Mouse (Mus musculus): ENCODE measurements around the gene Srcin1.
A peak's percentile ranks its signal among the peaks of the same experiment; 100 is the strongest.

Gene Srcin1

DNA sequence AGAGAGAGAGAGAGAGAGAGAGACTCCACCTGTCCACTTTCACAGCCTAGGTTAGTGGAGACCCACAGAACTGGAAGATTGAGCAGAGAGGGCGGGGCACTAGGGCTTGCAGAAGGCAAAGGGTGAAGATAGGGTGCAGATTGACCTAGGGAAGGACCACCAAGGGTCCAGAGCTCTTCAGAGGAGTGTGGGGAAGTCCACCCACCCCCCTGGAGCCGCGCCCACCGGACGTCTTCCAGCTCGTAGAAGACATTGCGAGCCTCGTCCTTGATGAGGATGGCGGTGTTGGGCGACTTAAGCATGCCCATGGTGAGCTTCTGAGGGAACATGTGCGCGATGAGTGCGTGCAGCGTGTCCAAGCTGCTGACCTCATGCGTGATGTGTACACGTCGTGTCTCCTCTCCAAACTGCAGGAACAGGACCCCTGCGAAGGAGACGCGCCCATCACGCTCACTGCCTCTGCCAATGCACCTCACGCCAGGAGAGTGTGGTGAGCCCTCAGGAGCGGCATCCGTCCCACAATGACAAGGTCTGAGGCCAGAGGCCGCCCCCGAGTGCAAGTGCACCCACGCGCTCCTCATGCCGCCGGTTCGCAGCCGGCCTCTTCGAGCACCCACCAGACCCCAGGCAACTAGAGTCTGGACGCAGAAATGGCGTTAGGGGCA lies 39.8 kb downstream of the Srcin1 start:
- Histone ChIP-seq H3K36me3 (ENCODE audit: control insufficient read depth, insufficient read depth, low read length, poor library complexity, severe bottlenecking) (no peaks in the 10 kb centered on the region), H3K27me3 (ENCODE audit: control insufficient read depth, insufficient read depth, low read length, poor library complexity, severe bottlenecking) (peaks cover 1% of the 10 kb centered on the region; the same call in 1 of the 2 replicates)
- DNase-seq (ENCODE audit: low read depth, low spot score) = no peak

DNA sequence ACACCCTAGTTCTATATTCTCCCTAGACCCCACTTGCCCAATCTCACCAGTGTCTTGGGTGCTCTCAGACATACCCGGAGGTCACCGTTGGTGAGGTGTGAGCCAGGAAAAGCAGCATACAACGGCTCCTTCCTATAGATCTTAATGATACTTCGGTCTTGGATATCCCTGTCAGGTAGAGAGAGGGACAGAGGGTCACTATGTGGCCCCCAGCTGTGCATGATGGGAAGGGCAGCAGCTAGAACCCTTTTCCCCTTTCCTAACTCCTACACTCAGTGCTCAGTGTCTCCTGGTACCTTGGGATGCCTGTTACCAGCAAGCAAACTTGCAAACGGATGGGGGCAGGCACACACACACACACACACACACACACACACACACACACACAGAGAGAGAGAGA lies 40.3 kb downstream of the Srcin1 start:
- DNase-seq (ENCODE audit: low read depth, low spot score) = no peak
- Histone ChIP-seq H3K27me3 (ENCODE audit: control insufficient read depth, insufficient read depth, low read length, poor library complexity, severe bottlenecking) (peaks cover 1% of the 10 kb centered on the region; the same call in 1 of the 2 replicates), H3K36me3 (ENCODE audit: control insufficient read depth, insufficient read depth, low read length, poor library complexity, severe bottlenecking) (no peaks in the 10 kb centered on the region)

DNA sequence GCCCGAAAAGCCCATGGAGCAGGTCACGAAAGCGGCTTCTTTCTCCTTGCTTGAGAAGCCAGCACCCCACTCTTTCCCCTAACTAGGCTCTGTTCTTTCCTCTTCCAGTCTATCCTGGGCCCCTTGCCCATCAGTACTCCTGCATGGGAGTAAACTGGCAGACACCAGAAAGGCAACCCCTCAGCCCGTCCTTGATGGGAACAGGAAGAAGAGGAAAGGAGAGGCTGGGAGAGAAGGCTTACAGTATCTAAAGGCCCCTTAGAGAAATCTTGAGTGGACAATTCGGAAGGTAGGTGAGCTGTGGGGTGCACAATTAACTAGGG lies 40.7 kb downstream of the Srcin1 start:
- Histone ChIP-seq H3K36me3 (ENCODE audit: control insufficient read depth, insufficient read depth, low read length, poor library complexity, severe bottlenecking) (no peaks in the 10 kb centered on the region), H3K27me3 (ENCODE audit: control insufficient read depth, insufficient read depth, low read length, poor library complexity, severe bottlenecking) (peaks cover 1% of the 10 kb centered on the region; the same call in 1 of the 2 replicates)
- DNase-seq (ENCODE audit: low read depth, low spot score) = no peak

DNA sequence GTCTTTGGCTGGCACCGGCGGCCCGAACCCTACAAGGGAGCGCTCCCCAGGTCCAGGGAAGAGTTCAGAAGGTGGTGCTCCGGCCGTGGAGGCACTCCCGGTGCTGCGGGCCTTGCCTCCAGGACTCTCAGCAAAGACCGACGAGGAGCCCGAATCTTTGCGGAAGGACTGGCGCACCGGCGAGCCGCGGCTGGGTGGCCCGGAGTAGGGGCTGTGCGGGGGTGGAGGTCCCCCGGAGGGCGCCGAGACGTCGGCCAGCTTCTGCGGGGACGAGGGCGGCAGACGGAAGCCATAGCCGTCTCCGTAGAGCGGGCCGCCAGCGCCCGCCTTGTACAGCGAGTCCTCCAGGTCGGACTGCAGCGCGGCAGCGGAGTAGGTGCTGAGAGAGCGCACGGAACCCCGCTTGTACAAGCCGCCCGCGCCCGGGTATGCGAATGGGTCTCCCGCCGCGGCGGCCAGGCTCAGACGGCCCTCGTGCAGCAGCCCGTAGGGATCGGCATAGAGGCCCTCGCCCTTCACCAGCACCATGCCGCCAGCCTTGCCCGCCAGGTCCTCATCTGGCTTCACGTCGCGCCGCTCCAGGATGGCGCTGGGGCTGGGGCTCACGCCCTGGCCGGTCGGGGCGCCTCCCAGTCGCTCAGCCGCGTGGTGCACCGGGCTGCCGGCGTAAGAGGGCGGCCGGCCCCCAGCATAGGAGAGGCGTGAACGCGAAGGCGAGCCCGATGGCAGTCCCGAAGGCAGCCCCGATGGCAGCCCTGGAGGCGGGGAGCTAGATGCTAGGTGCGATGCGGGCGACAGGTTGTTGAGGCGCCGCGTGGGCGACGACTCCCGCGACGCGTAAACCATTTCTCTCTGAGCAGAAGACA lies 41.3 kb downstream of the Srcin1 start:
- Histone ChIP-seq H3K36me3 (ENCODE audit: control insufficient read depth, insufficient read depth, low read length, poor library complexity, severe bottlenecking) (no peaks in the 10 kb centered on the region), H3K27me3 (ENCODE audit: control insufficient read depth, insufficient read depth, low read length, poor library complexity, severe bottlenecking) (peaks cover 1% of the 10 kb centered on the region; the same call in 1 of the 2 replicates)
- DNase-seq (ENCODE audit: low read depth, low spot score) = peak; percentile 38

DNA sequence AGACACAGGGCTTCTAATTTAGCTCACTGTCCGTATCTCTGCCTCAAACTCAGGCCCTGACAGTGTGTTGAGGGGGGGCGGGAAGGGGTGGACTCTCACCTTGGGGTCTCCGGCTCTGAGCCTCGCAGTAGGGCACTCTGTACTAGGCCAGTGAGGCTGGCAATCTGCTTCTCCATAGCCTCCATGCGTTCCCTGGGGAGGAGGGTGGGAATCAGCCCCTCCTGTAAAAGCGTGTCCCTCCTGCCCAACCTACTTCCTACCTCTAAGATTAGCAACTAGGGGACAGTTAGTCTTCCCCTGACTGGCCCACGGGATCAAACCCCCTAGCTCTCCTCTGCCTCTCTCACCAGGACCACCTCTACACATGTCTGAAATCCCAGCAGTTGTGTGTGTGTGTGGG lies 42.3 kb downstream of the Srcin1 start:
- Histone ChIP-seq H3K27me3 (ENCODE audit: control insufficient read depth, insufficient read depth, low read length, poor library complexity, severe bottlenecking) (peaks cover 1% of the 10 kb centered on the region; the same call in 1 of the 2 replicates), H3K36me3 (ENCODE audit: control insufficient read depth, insufficient read depth, low read length, poor library complexity, severe bottlenecking) (no peaks in the 10 kb centered on the region)
- DNase-seq (ENCODE audit: low read depth, low spot score) = no peak

DNA sequence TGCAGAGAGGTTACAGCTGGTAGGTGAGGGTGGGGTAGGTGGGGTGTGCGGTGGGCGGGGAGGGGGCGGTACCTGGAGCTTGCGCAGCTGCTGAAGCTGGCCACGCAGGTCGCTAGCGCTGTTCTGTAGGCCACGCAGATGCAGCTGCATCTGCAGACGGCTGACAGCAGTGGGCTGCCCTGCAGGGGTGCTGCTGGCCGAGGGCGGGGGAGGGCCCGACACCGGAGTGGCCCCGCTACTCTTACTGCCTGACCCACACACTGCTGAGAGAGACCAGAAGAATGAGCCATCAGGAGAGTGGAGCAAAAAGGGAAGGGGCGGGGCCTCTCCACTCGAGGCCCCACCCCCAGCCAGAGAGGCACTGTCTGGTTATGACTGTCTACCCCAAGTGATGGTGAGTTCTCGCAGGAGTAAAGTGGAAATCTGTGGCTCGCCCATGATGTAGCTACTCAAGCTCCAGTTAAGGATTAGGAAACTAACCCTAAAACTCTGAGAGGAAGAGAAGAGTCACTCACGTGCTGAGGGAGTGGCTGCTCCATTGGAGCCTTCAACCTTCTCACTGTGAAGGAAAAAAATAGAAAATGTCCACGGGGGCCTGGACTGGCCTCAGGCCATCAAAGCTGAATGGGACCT lies 42.9 kb downstream of the Srcin1 start:
- peak; percentile 78 for DNase-seq (ENCODE audit: low read depth, low spot score)
- H3K27me3 ChIP-seq (ENCODE audit: control insufficient read depth, insufficient read depth, low read length, poor library complexity, severe bottlenecking) = peaks cover 1% of the 10 kb centered on the region; the same call in 1 of the 2 replicates

DNA sequence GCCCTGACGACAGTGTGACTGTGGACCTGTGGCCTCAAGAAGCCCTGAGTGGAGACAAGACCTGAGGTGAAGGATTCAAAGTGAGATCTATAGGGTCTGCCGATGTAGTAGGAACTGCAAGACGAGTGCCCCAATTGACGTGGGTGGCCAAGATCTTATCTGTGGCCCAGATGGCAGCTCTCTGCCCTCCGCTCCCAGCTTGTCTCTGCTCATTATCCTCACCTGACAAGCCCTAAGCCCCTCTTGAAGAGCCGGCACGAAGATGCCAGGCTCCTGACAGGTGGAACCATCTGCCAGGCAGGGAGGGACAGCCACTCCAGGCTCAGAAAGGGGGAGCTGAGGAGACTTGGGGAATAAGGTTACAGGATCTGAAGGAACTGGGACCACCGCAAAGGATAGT lies 43.6 kb downstream of the Srcin1 start:
- peak; percentile 14 for DNase-seq (ENCODE audit: low read depth, low spot score)

More for the DNA sequence above, 42.9 kb downstream of the Srcin1 start:
- no peaks in the 10 kb centered on the region for H3K36me3 ChIP-seq (ENCODE audit: control insufficient read depth, insufficient read depth, low read length, poor library complexity, severe bottlenecking)

DNA sequence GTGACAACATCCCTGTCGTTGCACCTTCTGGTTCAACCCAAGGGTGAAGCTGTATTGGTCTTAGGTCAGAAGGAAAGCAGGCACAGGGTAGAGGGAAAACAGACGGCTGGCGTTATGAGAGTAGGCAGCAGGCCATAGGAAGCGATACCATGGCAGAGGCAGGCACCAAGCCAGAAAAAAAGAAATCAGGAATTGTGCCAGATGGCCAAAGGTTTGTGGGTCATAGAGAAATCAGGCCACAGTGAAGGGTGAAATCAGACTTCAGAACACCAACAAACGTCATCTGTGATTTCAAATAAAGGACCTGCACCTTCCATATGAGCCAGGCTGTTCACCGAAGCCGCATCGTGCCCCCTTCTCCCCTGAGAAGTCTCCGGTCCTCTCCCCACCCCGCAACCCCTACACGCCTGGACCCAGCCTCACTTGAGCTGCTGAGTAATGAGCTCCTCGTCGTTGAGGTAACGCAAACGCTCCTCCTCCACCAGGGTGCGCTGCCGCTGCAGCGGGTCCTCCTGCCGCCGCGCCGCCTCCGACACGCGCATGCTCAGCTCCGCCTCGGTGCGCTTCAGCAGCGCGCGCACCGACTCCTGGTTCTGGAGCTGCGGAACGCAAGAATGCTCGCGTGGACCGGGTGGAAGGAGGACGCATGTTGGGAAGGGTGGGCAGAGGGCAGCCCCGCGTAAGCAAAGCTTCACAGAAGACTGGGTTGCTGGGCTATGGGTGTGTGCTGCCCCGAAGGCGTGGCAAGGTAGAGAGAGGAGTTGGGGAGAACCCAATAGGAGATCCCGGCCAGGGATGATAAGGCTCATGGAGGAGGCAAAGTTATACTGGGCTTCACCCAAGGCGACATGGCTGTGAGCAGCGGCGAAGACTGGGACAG lies 44.4 kb downstream of the Srcin1 start:
- Histone ChIP-seq H3K27me3 (ENCODE audit: control insufficient read depth, insufficient read depth, low read length, poor library complexity, severe bottlenecking) (peaks cover 1% of the 10 kb centered on the region; the same call in 1 of the 2 replicates), H3K36me3 (ENCODE audit: control insufficient read depth, insufficient read depth, low read length, poor library complexity, severe bottlenecking) (no peaks in the 10 kb centered on the region)
- DNase-seq (ENCODE audit: low read depth, low spot score) = peak; percentile 91

More for the DNA sequence above, 43.6 kb downstream of the Srcin1 start:
- no peaks in the 10 kb centered on the region for H3K36me3 ChIP-seq (ENCODE audit: control insufficient read depth, insufficient read depth, low read length, poor library complexity, severe bottlenecking)
- peaks cover 1% of the 10 kb centered on the region; the same call in 1 of the 2 replicates for H3K27me3 ChIP-seq (ENCODE audit: control insufficient read depth, insufficient read depth, low read length, poor library complexity, severe bottlenecking)

DNA sequence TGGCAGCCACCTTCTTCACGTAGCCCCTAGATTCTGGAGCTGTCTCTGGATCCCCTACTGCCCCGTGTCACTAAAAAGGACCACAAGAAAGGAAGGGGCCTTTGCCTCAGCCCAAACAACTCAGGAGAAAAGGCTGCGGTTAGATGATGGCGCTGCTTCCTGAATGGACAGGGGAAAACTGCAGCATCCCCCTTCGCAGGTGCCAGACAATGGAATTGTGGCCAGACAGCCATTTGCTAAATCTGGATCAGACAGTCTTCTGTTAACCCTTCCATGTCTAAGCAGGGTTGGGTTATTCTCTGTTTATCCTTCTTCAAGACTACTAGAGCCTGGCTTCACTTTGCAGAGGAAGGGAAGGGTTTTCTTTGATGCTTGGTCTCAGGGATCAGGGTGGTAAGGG lies 45.0 kb downstream of the Srcin1 start:
- DNase-seq (ENCODE audit: low read depth, low spot score) = no peak
- Histone ChIP-seq H3K36me3 (ENCODE audit: control insufficient read depth, insufficient read depth, low read length, poor library complexity, severe bottlenecking) (no peaks in the 10 kb centered on the region), H3K27me3 (ENCODE audit: control insufficient read depth, insufficient read depth, low read length, poor library complexity, severe bottlenecking) (peaks cover 1% of the 10 kb centered on the region; the same call in 1 of the 2 replicates)

DNA sequence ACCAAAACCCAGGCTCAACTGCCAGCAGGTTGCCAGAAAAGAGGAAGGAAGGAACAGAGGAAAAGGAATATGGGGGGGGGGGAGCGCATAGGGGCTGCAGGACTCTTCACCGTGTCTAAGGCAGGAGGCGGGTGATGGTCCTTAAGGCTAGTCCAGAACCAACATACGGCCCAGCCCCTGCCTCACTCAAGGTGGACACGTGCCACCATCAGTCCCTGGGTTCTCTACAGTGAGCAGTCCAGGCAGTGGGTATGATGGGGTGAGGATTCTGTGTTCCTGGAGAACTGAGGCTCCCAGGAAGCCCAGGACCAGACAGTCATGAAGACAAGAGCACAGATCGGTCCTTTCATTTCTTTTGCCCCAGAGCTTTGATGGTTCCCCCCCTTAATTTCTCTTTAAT lies 45.9 kb downstream of the Srcin1 start:
- Histone ChIP-seq H3K27me3 (ENCODE audit: control insufficient read depth, insufficient read depth, low read length, poor library complexity, severe bottlenecking) (peaks cover 1% of the 10 kb centered on the region; the same call in 1 of the 2 replicates), H3K36me3 (ENCODE audit: control insufficient read depth, insufficient read depth, low read length, poor library complexity, severe bottlenecking) (no peaks in the 10 kb centered on the region)
- DNase-seq (ENCODE audit: low read depth, low spot score) = no peak

DNA sequence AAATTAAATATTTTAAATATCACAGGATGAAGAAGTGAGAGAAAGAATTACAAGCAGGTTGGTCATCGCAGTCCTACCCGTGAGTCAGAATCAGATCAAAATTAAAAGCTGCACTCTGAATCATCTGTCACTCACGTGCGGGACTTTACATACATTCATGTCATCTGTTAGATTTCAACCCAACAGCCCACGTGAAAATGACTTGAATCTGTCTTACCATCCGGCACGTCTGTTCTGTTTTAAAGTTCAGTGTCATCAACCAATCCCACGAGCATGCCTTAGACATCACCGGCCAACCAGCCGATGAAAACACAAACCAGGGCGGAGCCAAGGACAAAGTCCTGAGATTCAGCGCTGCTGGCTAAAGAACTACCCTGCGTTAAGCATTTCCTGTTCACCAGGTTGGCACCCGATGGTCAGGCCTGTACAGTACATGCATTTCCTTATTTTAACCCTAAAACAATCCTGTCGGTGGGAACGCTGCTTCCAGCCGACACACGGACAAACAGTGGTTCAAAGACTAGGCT lies 47.6 kb downstream of the Srcin1 start:
- no peak for DNase-seq (ENCODE audit: low read depth, low spot score)
- Histone ChIP-seq H3K27me3 (ENCODE audit: control insufficient read depth, insufficient read depth, low read length, poor library complexity, severe bottlenecking) (no peaks in the 10 kb centered on the region; the same call in 1 of the 2 replicates), H3K36me3 (ENCODE audit: control insufficient read depth, insufficient read depth, low read length, poor library complexity, severe bottlenecking) (no peaks in the 10 kb centered on the region)

DNA sequence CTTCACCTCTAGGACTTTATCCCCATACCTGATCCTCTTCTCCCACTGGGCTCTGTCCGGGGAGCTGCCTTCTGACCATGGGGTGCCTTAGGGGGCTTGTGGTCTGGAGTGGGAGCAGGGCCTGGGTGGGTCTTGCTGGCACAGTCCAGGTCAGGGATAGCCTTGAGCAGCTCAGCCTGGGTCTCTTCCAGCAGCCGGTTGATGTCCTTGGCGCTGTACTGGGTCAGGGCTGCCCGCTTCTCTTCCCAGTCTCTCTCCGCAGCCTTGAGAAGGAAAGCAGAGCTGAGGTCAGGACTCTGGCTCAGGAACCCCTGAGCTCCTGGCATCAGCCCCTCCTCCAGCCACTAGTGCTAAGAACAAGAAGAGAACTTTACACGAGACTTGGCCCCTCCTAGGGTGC lies 50.7 kb downstream of the Srcin1 start:
- DNase-seq (ENCODE audit: low read depth, low spot score) = no peak
- H3K27me3 ChIP-seq (ENCODE audit: control insufficient read depth, insufficient read depth, low read length, poor library complexity, severe bottlenecking) = no peaks in the 10 kb centered on the region; the same call in 1 of the 2 replicates
- no peaks in the 10 kb centered on the region for H3K36me3 ChIP-seq (ENCODE audit: control insufficient read depth, insufficient read depth, low read length, poor library complexity, severe bottlenecking)

DNA sequence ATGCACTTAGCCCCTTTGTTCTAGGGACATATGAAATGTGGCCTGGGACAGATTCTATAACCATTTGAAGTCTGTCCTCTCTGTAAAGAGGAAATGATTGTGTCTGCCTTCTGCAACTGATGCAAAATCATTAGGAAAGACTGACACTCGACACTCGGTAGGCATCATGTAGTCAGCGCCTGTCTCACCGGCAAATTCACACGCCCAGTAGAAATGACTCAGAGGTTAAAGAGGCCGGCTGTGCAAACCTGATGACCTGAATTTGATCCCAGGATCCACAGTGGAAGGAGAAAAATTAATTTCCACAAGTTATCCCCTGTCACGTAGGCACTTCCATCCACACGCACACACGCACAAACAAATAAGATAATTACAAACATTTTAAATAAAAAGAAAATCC lies 51.7 kb downstream of the Srcin1 start:
- Histone ChIP-seq H3K27me3 (ENCODE audit: control insufficient read depth, insufficient read depth, low read length, poor library complexity, severe bottlenecking) (no peaks in the 10 kb centered on the region; the same call in 1 of the 2 replicates), H3K36me3 (ENCODE audit: control insufficient read depth, insufficient read depth, low read length, poor library complexity, severe bottlenecking) (no peaks in the 10 kb centered on the region)
- DNase-seq (ENCODE audit: low read depth, low spot score) = no peak

DNA sequence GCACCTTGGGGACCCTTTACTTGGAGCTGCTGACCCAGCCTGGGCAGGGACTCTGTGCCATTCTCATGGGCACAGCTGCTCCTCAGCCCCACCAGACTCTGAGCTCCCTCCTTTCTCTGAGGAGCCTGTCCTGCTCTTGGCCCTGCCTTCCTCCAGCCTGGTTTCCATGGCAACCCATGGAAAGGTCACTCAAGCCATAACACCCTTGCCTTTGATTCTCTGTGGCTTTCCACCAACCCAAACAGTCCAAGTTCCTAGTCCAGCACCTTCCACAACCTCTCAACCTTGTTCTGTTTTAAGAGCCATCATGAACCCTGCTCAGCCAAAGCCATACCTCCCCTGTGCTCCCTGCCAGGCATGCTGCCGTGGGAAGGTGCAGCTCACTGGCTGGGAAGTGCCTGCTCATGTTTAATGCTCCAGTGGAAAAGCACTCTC lies 52.1 kb downstream of the Srcin1 start:
- no peak for DNase-seq (ENCODE audit: low read depth, low spot score)
- Histone ChIP-seq H3K36me3 (ENCODE audit: control insufficient read depth, insufficient read depth, low read length, poor library complexity, severe bottlenecking) (no peaks in the 10 kb centered on the region), H3K27me3 (ENCODE audit: control insufficient read depth, insufficient read depth, low read length, poor library complexity, severe bottlenecking) (no peaks in the 10 kb centered on the region; the same call in 1 of the 2 replicates)
